Mouse (Mus musculus) lung, adult 2 months (tissue): ENCODE data around the gene Chrm5.

Experiments used
- CTCF ChIP-seq: fragments of 200-500 bp; IDR thresholded peaks from 2 replicates; pipeline ENCODE4 v1.5.1; 2011; ENCODE audit warnings: mild to moderate bottlenecking, low read length, control low read depth; ENCODE audit not compliant: insufficient read depth
- POLR2A ChIP-seq: fragments of 200-500 bp; IDR thresholded peaks from 2 replicates; pipeline ENCODE4 v1.6.1; 2011; ENCODE audit warnings: low read depth, mild to moderate bottlenecking, control low read depth, low read length, borderline replicate concordance; ENCODE audit errors: extremely low read depth

GRCm38 (mm10) chr2:112492856-112493538 is 12.4 kb upstream of the Chrm5 start, which contains the start of gene Aven:
- TF ChIP-seq CTCF (no peak), POLR2A (peak; percentile 63; the same call in 1 of the 2 replicates)
